Mouse (Mus musculus) lung, postnatal 0 days (tissue): Measurements from ENCODE around the gene Hcn1.

ENCODE experiments used
- CTCF ChIP-seq: IDR thresholded peaks from 2 replicates; pipeline ENCODE4 v1.5.1; 2016; ENCODE audit warnings: antibody characterized with exemption, mild to moderate bottlenecking
- EP300 ChIP-seq: IDR thresholded peaks from 2 replicates; pipeline ENCODE4 v1.6.1; 2016; ENCODE audit warnings: antibody characterized with exemption, mild to moderate bottlenecking, control low read depth

- TF ChIP-seq CTCF (no peak), EP300 (no peak)
Measured at GRCm38 (mm10) chr13:117898052-117898451, 295.9 kb downstream of the Hcn1 start.
